ENCODE assay signal across 14 mouse cellular contexts in genomic region chr10:110563057-110563456, GRCm38 (mm10).
"Had no signal": no experiment of that assay in that cellular context is flagged by ENCODE, and none has a peak within 500 bp of the region (broad histone marks: within the 10 kb centered on the region; RNA-seq: fewer than 3 reads in every experiment).

No protein-coding gene starts in this region.

- DNase-seq: lung, adult 18-20 months; lung, embryonic 14.5 days; lung, postnatal 10 days; lung, postnatal 4 days; thymus, adult 2 months; thymus, postnatal 25 days; thymus, postnatal 4 days had no signal

- H3K4me3 ChIP-seq: midbrain, embryonic 10.5 days; midbrain, embryonic 13.5 days; myocyte; neural tube, embryonic 13.5 days; neural tube, embryonic 15.5 days; stomach, embryonic 15.5 days had no signal

- H3K27ac ChIP-seq: midbrain, embryonic 10.5 days; midbrain, embryonic 13.5 days; neural tube, embryonic 13.5 days; neural tube, embryonic 15.5 days; stomach, embryonic 15.5 days; stomach, postnatal 0 days had no signal

- H3K4me1 ChIP-seq: neural tube, embryonic 13.5 days; neural tube, embryonic 15.5 days; stomach, embryonic 15.5 days had no signal
